Mouse (Mus musculus): ENCODE measurements around the gene Bhlha9.

DNA sequence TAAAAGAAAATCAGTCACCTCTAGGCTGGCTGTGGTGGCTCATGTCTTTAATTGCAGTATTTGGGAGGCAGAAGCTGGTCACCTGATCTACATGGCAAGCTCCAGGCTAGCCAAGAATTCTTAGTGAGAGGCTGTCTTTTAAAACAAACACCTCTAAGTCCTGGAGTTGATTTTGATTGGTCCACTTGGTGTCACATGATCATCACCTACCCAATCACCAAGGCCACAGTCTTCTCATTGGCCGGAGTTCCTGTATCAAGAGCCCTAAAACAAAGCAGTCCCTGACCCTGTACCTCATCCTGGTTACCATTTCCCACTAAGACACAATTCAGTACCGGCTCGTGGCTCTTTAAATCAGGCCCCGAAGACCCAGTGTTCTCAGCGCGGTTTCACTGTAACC lies 23.5 kb downstream of the Bhlha9 start:
- TF ChIP-seq POLR2A (IDR thresholded peaks at IDR 0.05; ENCODE audit: control insufficient read depth, extremely low read depth, insufficient read depth, low read length, poor library complexity) = no peak
- TF ChIP-seq CTCF (IDR thresholded peaks at IDR 0.05; ENCODE audit: borderline replicate concordance, control insufficient read depth, extremely low read depth, insufficient read depth, low read length, poor library complexity) = no peak
